Mouse (Mus musculus): ENCODE results near the gene CN725425. TPM values are rescaled to one million over a fixed set of nuclear protein-coding genes. Genes with fewer than 3 reads are reported as not detected.
A peak's percentile ranks its signal among the peaks of the same experiment; 100 is the strongest.

The CN725425 gene
- polyA plus RNA-seq, 1 experiment: 0.10 TPM

DNA sequence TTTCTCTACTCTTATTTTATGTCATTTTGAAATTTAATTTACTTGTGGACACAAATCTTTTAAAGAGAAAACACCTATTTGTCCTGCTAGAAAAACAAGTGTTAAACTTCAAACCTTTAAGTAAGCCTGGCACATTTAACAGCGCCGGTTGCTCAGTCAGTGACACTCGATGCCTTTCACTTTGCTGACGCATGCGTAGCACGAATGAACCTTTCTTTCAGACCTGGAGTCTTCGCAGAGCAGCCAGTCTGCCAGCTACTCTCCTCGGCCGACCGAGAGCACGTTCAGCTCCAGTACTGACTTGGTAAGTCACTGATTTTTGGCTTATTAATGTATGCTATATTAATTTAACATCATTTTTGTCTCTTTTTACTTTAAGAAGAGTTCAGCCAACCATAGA, 57.8 kb downstream of the CN725425 start:
- Histone ChIP-seq H3K4me1 (ENCODE audit: control insufficient read depth, insufficient read depth, low read length) (no peaks in the 10 kb centered on the region; the same call in 1 of the 2 replicates), H3K4me3 (ENCODE audit: insufficient read depth, low read length) (no peak overlapping the region), H3K27ac (ENCODE audit: insufficient read depth, low read length) (no peak overlapping the region)
- no peak for TF ChIP-seq POLR2A (IDR thresholded peaks at IDR 0.05; ENCODE audit: extremely low read depth, insufficient read depth, low read length)
- TF ChIP-seq CTCF (IDR thresholded peaks at IDR 0.05; ENCODE audit: extremely low read depth, insufficient read depth, low read length): no peak

GRCm38 (mm10) chr15:91260578-91260977, 61.3 kb downstream of the CN725425 start:
- TF ChIP-seq CTCF (IDR thresholded peaks at IDR 0.05; ENCODE audit: extremely low read depth, insufficient read depth, low read length) (peak; percentile 12; the same call in 1 of the 2 replicates), POLR2A (IDR thresholded peaks at IDR 0.05; ENCODE audit: extremely low read depth, insufficient read depth, low read length) (no peak)
- Histone ChIP-seq H3K27ac (ENCODE audit: insufficient read depth, low read length) (no peak overlapping the region), H3K4me3 (ENCODE audit: insufficient read depth, low read length) (no peak overlapping the region), H3K4me1 (ENCODE audit: control insufficient read depth, insufficient read depth, low read length) (no peaks in the 10 kb centered on the region)

GRCm38 (mm10) chr15:91263926-91264325, 64.6 kb downstream of the CN725425 start:
- TF ChIP-seq CTCF (IDR thresholded peaks at IDR 0.05; ENCODE audit: extremely low read depth, insufficient read depth, low read length) (no peak), POLR2A (IDR thresholded peaks at IDR 0.05; ENCODE audit: extremely low read depth, insufficient read depth, low read length) (no peak)
- Histone ChIP-seq H3K4me3 (ENCODE audit: insufficient read depth, low read length) (no peak overlapping the region), H3K27ac (ENCODE audit: insufficient read depth, low read length) (no peak overlapping the region), H3K4me1 (ENCODE audit: control insufficient read depth, insufficient read depth, low read length) (no peaks in the 10 kb centered on the region)

- H3K4me1 ChIP-seq (ENCODE audit: control insufficient read depth, insufficient read depth, low read length): no peaks in the 10 kb centered on the region
- no peak overlapping the region for H3K4me3 ChIP-seq (ENCODE audit: insufficient read depth, low read length)
- TF ChIP-seq POLR2A (IDR thresholded peaks at IDR 0.05; ENCODE audit: extremely low read depth, insufficient read depth, low read length) (no peak), CTCF (IDR thresholded peaks at IDR 0.05; ENCODE audit: extremely low read depth, insufficient read depth, low read length) (no peak)
- H3K27ac ChIP-seq (ENCODE audit: insufficient read depth, low read length): no peak overlapping the region
Observed at GRCm38 (mm10) chr15:91268532-91268931, 69.2 kb downstream of the CN725425 start.

GRCm38 (mm10) chr15:91275961-91276360, 76.7 kb downstream of the CN725425 start:
- no peak for TF ChIP-seq POLR2A (IDR thresholded peaks at IDR 0.05; ENCODE audit: extremely low read depth, insufficient read depth, low read length)
- TF ChIP-seq CTCF (IDR thresholded peaks at IDR 0.05; ENCODE audit: extremely low read depth, insufficient read depth, low read length): no peak
- Histone ChIP-seq H3K27ac (ENCODE audit: insufficient read depth, low read length) (no peak overlapping the region), H3K4me3 (ENCODE audit: insufficient read depth, low read length) (no peak overlapping the region), H3K4me1 (ENCODE audit: control insufficient read depth, insufficient read depth, low read length) (no peaks in the 10 kb centered on the region)

GRCm38 (mm10) chr15:91279571-91279970, 80.3 kb downstream of the CN725425 start:
- Histone ChIP-seq H3K4me1 (ENCODE audit: control insufficient read depth, insufficient read depth, low read length) (peaks cover 8% of the 10 kb centered on the region), H3K4me3 (ENCODE audit: insufficient read depth, low read length) (no peak overlapping the region), H3K27ac (ENCODE audit: insufficient read depth, low read length) (no peak overlapping the region)
- TF ChIP-seq POLR2A (IDR thresholded peaks at IDR 0.05; ENCODE audit: extremely low read depth, insufficient read depth, low read length) (no peak), CTCF (IDR thresholded peaks at IDR 0.05; ENCODE audit: extremely low read depth, insufficient read depth, low read length) (no peak)

- no peak for TF ChIP-seq CTCF (IDR thresholded peaks at IDR 0.05; ENCODE audit: extremely low read depth, insufficient read depth, low read length)
- no peak for TF ChIP-seq POLR2A (IDR thresholded peaks at IDR 0.05; ENCODE audit: extremely low read depth, insufficient read depth, low read length)
- H3K4me1 ChIP-seq (ENCODE audit: control insufficient read depth, insufficient read depth, low read length): peaks cover 9% of the 10 kb centered on the region
- no peak overlapping the region for H3K27ac ChIP-seq (ENCODE audit: insufficient read depth, low read length)
- no peak overlapping the region for H3K4me3 ChIP-seq (ENCODE audit: insufficient read depth, low read length)
Observed at GRCm38 (mm10) chr15:91281521-91281920, 82.2 kb downstream of the CN725425 start.

DNA sequence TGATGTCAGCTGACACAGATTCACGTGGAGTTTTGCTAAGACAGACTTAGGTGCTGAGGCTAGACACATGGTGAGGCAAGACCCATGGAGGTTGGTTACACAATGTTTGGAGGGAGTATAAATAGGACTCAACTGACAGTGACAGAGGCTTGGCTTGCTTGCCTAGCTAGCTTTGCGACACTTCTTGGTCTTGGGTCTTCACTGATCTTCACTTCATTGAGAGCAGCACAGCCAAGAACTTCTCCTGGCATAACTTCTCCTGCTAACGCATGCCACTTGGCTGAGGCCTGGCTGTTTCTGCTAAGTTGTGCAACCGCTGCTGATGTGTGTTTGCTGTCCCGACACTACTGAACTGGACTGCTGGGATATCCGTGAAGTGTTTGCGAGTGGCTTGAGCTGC, 83.5 kb downstream of the CN725425 start:
- no peak overlapping the region for H3K27ac ChIP-seq (ENCODE audit: insufficient read depth, low read length)
- peaks cover 9% of the 10 kb centered on the region for H3K4me1 ChIP-seq (ENCODE audit: control insufficient read depth, insufficient read depth, low read length)
- no peak for TF ChIP-seq CTCF (IDR thresholded peaks at IDR 0.05; ENCODE audit: extremely low read depth, insufficient read depth, low read length)
- no peak for TF ChIP-seq POLR2A (IDR thresholded peaks at IDR 0.05; ENCODE audit: extremely low read depth, insufficient read depth, low read length)
- H3K4me3 ChIP-seq (ENCODE audit: insufficient read depth, low read length): no peak overlapping the region

DNA sequence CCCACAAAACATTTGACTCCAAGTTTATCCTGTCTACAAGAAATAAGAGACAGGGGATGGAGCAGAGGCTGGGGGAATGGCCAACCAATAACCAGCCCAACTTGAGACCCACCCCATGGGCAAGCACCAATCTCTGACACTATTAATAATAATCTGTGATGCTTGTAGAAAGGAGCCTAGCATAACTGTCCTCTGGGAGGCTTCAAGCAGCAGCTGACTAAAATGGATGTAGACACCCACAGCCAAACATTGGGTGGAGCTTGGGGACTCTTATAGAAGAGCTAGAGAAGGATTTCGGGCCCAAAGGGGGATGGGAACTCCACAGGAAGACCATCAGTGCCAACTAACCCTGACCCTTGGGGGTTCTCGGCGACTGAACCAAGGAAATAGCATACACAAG, 84.1 kb downstream of the CN725425 start:
- TF ChIP-seq POLR2A (IDR thresholded peaks at IDR 0.05; ENCODE audit: extremely low read depth, insufficient read depth, low read length) (no peak), CTCF (IDR thresholded peaks at IDR 0.05; ENCODE audit: extremely low read depth, insufficient read depth, low read length) (no peak)
- H3K27ac ChIP-seq (ENCODE audit: insufficient read depth, low read length): no peak overlapping the region
- no peak overlapping the region for H3K4me3 ChIP-seq (ENCODE audit: insufficient read depth, low read length)
- H3K4me1 ChIP-seq (ENCODE audit: control insufficient read depth, insufficient read depth, low read length): peaks cover 9% of the 10 kb centered on the region

DNA sequence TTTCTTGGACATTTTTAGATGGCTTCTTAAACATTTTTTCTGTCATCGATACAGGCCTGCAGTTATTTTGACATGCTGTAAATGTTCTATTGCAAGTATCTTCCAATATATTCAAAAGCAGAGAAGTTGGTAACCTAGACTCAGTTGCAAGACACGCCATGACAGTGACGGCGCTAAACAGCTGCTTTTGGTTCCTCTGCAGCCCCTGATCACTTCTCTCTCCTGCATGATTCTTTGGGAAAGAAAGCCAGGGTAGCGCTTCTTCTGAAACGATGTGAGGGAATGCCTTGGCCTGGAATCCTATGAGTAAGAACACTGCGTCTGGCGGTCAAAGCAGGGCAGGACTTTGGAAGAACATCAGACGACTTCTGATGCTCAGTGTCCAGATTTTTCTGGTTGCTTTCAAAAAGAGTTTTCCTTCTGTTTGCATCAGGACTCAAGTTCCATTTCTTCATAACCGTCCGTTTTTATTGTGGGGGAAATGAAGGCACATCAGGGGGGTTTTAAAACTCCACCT, 100.1 kb downstream of the CN725425 start:
- Histone ChIP-seq H3K4me3 (ENCODE audit: insufficient read depth, low read length) (no peak overlapping the region), H3K27ac (ENCODE audit: insufficient read depth, low read length) (no peak overlapping the region), H3K4me1 (ENCODE audit: control insufficient read depth, insufficient read depth, low read length) (peaks cover under 1% of the 10 kb centered on the region; the same call in 1 of the 2 replicates)
- no peak for TF ChIP-seq POLR2A (IDR thresholded peaks at IDR 0.05; ENCODE audit: extremely low read depth, insufficient read depth, low read length)
- TF ChIP-seq CTCF (IDR thresholded peaks at IDR 0.05; ENCODE audit: extremely low read depth, insufficient read depth, low read length): no peak

All from cortical plate, adult 2 months (tissue).